Mouse (Mus musculus) adrenal gland (tissue): Measurements from ENCODE around the gene Pde4c.

Experiments used
- intact Hi-C: fragments of 180-260 bp; cut with DNase I; formaldehyde crosslinking; loops from one replicate; pipeline ENCODE4 v1.15.1; 2025

The Pde4c gene

DNA sequence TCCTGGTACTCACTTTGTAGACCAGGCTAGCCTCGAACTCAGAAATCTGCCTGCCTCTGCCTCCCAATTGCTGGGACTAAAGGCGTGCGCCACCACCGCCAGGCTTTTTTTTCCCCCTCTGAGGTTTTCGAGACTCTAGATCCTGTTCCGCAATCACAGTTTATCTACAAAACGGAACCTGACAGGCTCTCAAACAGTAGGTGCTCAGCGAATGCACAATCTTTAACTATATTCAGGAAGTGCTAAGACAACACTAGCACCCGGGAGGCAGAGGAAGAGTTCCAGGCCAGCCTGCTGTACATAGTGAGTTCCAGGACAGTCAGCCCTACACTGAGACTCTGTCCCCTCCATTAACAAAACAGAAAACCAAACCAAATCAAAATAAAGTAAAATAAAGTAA, 41.8 kb downstream of the Pde4c start:
- intact Hi-C loops, result no loop called here

DNA sequence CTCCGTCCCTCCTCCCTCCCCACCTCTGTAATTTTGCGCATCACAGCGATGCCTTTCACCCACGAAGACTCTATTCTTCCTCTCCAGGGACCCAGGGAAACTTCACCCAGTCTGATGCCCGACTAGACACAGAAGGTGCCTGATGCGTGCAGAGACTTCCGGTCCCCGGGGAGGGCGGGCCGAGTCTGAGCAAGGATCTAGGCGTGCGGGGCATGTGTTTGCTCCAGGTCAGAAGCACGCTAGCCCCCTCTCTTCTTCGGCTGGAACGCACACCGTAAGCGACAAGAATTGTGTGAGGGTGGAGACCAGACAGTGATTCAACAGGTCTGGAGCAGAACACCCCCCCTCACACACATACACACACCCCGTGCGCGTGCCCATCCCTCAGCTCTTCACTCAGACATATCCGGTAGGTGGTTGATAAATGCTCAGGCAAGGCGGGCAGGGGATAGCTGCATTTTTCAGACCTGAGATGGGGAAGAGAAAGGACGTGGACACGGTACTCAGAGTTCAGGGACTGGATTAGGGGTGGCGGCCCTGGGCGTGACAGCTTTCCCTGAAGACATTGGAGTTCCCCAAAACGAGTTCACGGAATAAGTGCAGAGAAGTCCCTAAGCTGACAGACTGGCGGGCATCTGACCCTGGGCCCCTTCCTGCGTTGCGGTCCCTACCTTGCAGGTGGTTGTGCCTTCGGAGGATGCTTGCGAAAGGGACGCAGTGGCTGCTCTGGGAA, 42.5 kb downstream of the Pde4c start:
- intact Hi-C loops, result no loop called here

DNA sequence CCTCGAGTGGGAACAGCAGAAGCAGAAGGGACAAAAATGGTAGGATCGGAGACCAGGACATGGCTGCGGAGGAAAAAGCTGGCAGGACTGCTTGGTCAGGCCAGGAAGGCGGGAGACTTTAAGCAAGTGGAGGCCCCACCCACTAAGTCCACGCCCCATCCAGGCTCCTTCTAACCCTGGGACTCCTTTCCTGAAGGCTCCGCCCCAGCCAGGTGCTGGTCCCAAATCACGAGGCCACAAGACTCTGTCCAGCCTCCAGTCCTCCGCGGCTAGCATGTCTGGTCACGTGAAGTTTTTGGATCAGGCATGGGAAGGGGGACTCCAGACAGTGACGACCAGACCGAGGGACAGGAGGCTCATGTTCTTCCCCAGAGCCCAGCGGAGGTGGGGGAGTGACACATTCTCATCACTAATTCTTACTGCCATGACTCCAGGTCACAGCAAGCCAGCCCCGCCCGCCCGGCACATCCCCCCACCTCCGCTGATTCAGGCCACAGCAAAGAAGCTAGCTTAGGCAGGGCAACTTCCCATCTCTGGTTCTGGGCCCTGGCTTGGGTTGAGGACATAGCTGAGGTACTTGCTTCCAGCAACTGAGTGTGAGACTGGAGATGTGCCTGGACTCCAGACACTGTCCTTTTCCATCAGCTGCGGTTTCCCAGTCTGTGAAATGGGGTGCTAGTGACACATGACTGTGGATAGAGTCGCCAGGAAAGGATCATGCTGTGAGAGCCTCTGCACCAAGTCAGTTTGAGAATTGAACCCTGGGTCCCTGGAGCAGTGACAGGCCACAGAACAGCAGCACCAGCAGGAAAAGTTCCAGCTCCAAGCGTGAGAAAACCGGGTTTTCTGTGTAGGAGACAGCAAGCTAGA, 43.3 kb downstream of the Pde4c start:
- intact Hi-C loops, result no loop called here

DNA sequence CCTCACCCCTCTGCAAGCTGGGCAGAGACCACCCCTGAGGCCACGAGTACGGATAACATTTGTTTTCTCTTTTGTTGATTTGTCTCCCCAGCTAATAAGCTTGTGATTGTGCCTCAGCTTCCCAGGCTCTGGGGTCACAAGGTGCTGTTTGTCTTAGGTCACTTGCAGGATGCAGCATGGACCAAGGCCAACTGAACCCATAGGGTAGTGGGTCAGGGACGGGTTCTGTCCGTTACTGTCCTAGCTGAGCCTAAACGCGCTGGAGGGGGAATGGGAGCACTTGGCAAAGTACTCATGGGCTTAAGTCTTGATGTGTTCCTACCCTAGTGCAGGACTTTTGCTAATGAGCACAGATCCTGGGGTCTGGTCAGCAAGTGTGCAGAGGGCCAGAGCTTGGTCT, 44.0 kb downstream of the Pde4c start:
- intact Hi-C loops, result no loop called here

DNA sequence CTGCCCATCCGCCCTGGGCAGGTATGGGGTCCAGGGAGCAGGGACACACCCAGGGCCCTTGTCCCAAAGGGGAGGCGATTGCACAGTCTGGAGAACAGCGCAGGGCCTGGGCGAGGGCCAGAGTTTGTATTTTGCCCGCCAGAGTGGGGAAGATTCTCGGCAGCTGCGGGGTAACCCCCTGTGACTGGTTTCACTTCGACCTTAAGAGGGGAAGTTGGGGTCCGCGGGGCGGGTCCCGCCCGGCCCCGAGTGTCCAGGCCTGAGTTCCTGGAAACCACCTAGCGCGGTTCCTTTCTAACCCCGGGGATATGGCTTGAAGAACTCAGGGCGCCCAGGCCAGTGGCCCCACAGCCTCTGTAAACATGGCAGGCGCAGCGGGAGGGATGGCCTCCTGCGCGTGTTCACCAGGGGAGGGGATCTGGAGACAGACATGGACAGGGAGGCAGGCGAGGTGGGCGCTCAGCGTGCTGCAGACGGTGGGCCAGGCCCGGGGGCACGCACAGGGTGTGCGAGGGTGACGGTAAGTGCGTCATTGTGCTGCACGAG, 44.8 kb downstream of the Pde4c start:
- intact Hi-C loops, result no loop called here

DNA sequence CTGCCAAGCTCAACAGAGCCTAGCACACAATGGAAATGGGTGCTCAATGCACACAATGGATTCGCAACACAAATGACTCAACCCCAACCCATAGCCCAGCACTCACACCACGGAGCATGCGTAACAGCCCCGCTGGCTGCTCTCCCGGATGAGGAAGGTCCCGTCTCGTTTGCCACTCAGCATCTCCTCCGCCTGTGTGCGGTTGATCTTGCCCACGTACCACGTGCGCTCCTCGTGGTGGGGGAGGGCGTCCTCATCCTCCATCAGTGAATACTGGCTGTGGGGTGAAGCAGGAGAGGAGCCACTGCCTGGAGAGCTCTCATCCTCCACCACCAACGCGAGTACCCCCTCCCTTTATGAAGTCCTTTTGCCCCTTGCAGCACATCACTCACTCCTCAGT, 45.4 kb downstream of the Pde4c start:
- intact Hi-C loops, result no loop called here

DNA sequence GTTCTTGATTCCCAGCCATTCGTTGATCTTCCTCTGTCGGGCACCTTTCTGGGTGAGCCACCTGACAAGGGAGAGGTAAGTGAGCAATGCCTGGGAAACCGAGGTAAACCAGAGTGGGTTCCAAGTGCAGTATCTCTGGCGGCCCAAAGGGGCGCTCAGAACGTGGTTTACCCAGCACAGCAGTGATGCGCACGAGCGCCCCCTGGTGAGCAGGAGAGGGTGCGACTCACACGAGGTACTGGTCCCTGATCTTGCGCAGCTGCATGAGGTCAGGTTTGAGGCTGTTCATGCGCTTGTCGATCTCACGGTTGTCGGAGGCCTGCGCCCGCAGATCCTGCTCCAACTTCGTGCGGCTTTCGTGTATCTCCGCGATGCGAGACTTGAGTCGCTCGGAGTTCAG, 45.8 kb downstream of the Pde4c start:
- intact Hi-C loops, result no loop called here

DNA sequence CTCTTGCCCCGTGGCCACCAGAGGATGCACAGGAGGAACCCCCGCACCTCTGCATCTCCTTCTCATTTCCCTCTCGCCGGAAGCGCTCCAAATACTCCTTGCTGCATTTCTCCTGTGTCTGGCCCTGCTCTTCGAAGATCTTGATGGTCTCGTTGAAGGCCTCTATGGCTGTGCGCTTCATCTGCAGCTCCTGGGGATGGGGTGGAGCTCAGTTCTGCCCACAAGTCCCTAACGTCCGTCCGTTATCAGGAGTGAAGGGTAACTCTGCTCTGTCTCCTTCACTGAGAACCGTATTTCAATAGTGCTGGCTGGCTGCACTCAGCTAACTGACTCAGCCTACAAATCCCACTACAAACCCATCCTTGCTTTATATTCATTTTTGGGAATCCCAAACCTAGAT, 46.3 kb downstream of the Pde4c start:
- intact Hi-C loops, result no loop called here

DNA sequence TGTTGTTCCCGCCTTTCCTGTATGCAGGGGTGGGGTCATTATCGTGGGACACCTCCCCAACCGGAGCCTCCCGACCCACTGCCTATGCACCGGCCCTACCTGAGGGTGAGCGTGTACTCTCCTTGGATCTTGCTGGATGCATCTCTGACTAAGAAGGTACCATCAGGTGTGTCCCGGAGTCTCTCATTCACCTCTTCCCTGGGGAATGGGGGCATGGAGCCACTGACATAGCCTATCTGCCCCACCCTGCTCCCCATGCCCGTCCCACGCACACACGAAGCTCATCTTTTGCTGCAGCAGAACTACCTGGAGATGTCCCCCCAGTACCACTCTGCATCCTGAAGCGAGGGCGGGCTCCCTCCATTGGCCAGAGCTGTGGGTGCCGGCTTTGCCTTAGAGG, 47.2 kb downstream of the Pde4c start:
- intact Hi-C loops, result no loop called here

DNA sequence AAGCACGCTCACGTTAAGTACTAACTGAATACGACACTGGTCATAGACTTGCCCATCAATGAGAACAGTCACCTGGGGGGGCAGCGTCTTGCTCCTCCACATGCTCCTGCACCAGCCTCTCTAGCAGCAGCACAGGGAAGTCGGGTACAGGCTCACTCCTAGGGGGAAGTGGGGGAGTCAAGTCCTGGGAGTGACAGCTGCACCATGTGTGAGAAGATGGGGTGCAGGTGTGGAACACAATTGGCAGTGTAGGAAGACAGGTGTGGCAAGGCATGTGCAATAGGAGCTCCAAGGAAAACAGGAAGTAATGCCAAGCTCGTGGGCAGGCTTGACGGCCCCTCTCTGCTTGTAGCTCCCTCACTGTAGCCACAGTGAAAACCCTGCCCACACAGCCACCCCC, 47.7 kb downstream of the Pde4c start:
- intact Hi-C loops, result no loop called here

DNA sequence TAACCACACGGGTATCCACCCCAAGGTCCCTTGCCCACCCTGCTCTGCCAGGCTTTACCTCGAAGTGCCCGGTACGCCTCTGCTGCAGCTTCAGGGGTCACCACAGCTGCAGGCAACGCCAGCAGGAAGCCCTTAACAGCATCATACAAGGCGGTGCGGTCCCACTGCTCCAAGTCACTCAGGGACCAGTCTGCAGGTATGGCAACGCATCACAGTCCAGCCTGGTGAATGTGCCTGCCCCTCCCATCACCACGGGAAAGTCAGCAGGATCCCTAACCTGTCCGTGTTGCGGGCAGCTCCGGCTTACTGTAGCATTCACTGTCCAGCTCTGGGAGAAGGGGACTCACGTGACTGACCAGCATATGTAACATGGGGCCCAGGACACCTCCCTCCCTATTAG, 48.6 kb downstream of the Pde4c start:
- intact Hi-C loops, result no loop called here

DNA sequence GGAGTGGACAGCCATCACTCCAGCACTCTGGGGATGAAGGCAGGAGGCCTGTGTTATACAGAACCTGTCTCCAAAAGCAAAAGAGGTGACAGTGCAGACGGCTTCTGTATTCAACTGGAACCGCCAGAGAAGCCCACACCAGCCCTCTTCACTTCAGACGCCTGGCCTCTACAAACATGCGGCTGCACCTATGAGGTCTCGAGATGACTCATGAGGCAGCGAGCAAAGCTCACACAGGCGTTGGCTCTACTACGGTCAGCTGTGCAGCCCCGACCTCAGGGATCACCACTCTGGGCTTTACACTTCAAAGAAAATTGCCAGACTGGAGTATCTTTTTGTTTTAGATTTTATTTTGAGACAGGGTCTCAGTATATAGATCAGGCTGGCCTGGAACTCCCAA, 49.4 kb downstream of the Pde4c start:
- intact Hi-C loops, result no loop called here

DNA sequence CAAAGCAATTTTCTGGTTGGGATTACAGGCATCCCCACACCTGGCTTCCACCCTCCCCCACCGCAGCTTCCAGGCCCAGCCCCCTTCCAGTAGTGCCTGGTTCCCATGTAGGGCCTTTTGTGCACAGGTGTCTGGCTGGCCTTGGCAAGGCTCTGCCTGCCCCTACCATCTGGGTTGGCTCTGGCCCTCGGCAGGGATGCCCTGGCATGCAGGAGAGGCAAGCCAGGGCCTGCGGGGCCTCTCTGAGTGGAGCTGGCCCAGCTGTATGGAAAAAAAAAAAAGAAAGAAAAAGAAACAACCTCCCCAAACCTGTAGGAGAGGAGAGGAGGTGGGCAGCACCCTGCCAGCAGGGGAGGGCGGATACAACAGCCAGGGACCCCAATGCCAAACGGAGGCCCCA, 49.9 kb downstream of the Pde4c start:
- intact Hi-C loops, result no loop called here

DNA sequence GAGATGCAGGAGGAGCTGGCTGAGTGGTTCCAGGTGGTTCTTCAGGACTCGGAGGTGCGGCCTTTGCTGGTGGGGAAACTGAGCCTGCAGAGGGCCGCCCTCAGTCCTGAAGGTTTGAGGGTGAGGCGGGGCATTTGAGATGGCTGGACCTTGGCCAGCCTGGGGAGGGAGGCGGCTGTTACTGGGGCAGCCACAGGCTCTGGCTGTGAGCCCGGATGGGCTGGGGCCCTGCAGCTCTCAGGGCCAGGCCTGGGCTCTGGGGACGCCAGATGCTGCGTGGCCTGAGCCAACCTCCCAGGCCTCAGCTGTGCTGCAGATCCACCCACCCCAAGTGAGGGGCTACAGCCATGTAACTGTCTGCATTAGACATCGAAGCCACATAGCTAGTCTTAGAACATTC, 50.3 kb downstream of the Pde4c start:
- intact Hi-C loops, result no loop called here

DNA sequence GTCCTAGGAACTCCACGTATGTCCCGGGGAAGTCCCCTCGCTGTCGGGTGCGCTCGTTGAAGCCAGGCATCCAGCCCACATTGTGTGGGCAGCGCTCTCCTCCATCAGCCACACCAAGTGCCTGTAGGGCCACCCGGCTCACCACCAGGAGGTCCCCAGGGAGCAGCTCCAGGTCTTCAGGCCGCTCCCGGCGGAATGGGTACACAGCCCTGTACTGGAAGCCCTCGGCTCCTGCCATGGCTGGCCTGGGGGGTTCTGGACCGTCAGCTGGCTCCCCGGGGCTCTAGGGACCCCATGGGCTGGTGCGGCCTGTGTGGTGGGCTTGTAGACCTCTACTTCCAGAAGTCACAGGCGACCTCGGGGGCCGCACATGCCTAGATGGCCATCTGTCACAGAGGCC, 51.2 kb downstream of the Pde4c start:
- intact Hi-C loops, result no loop called here

DNA sequence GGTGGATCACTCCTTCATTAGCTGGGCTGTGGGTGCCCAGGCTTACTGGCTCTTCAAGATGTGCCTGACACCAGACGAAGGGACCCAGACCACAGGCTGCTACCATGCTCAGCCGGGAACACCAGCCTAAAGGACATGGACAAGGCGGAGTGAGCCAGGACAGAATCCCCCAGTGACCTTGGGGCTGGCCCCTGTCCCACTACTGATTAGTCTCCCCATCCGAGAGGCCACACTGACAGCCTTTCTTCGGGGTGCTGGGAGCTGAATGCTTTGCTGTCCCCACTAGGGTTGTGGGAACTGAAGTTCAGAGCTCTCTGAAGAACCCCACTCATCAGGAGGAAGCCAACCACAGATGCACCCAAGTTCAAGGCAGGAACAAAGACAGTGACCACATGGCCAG, 51.7 kb downstream of the Pde4c start:
- intact Hi-C loops, result no loop called here

DNA sequence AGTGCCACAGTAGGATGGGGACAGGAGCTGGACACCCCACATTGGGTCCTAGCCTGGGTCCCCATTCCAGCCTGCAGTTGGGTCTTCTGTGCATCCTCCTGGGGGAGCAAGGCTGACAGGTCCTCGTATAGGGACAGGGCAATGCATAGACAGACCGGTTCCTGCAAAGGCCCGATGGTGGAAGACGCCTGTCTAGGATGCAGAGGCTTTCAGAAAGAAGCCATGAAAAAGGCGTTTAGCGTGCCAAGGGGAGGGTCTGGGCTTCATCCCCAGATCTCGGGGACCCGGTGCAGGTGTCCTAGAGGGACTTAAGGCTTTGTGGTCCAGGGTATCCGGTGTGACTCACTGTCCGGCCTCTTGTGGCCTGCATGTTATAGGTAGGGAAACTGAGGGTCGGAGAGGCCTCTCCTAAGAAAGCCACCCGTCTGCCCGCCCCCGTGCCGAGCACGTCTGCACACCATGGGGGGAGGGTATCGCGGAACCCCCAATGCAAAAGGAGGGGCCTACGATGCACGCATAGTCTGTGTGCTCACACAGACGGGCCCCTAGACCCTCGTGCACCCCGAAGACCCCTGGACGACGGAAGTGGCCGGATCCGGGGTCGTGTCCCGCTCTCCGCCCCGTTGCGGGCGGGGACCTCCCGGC, 52.5 kb downstream of the Pde4c start:
- intact Hi-C loops, result no loop called here

DNA sequence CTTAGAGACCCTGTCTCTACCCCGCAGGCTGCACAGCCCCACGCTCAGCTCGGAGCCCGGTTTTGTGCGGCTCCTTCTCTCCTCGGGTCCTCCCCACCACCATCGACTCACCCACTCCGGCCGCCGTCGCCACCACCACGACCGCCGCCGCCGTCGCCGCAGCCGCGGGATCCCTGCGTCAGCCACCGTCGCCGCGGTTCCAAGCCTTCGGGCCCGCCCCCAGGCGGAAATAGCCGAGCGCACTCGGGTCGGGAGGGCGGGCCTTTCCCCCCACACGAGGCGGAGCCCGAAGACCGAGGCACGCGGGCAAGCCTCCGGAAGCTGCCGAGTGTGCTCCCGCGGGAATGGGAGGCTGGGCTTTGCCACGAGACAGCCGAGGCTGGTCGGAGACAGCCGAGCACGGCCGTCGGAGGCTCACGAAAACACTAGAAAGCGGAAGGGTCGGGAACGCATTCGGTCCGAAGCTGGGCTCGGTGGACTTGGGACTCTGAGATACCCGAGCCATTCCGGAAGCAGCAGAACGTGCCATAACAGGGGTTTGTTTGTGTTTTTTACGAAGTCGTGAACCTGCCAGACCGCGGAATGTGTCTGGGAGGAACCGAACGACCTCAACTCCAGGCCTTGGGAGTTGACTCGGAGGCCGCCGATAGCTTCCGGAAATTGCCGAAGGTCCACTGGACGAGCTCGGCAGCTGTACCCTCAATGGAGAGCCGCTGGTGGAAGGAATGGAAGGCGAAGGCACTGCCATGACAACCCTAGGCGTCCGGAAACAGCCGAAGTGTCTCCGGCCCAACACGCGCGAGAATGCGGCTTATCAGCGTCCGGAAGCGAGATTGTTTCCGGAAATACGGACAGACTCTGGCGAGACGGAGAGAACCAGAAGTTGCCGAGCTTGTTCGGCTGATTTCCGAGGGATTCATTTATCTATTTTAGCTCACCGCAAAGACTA, 53.2 kb downstream of the Pde4c start, which contains the start of gene Pik3r2:
Gene Pik3r2, minus strand, starts transcription at position 218 of the 949 bp plus-strand sequence.
- intact Hi-C loops, result no loop called here

DNA sequence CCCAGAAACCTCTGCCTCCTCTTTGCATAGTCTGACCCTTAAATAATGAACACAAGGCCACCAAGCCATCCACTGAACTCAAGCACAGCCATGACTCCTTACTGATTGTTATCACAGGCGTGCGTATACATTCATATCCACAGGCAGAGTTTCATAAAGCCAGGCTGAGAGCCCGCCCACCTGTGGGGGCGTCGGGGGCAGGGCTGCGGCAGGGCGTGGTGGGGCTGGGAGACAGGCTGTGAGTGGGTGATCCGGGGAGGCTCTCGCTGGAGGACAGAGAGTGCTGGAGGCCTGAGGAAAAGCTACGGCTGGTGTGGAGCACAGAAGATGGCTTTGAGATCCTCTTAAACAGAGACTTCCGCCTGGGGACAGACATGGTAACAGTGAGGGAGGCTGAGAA, 56.6 kb downstream of the Pde4c start:
- intact Hi-C loops, result no loop called here

DNA sequence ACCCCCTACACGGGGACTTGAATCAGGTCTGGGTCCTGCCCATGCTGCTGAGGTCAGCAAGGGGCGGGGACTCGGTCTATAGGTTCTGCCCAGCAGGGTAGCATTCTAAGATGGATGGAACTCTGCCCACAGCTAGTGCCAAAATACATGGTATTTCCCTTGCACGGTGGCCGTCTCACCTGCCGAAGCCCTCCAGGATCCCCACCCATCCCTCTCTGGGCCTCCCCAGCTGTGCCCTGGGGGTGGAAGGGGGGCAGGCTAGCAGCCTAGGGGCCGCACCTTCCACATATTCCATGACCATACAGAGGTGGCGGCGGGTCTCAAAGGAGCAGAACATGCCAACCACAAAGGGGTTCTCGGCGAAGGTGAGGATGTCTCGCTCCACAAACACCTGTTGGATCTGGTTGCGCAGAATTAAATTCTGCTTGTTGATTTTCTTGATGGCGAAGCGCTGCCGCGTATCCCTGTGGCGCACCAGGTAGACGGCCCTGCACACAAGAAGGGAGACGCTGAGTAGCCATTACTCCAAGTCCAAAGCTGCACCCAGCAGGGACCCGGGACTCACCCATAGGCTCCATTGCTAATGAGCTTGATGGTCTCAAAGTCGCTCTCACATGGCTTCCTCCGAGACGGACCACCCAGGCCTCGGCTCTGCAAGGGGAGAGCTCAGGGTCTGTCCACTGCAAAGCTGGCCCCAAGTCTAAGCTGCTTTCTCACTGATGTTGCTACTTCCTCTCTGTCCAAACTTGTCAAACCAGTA, 63.0 kb downstream of the Pde4c start:
- intact Hi-C loops, result no loop called here
